Mouse (Mus musculus) liver, embryonic 18 days (tissue): ENCODE results near the gene Ipo4. TPM values are rescaled to one million over a fixed set of nuclear protein-coding genes. Genes with fewer than 3 reads are reported as not detected.

Source experiments
- polyA plus RNA-seq: library from polyadenylated mRNA; depleted of rRNA; stranded (reverse); fragments of >200 nt; gene quantifications from 2 replicates; pipeline ENCODE4 v1.2.3, GENCODE M21; 2012; rRNA removed

The Ipo4 gene
- 21.5 and 30.6 TPM in 2 replicates for polyA plus RNA-seq

GRCm38 (mm10) chr14:55635523-55636007 lies at the start of gene Ipo4:
Ipo4 (minus strand) TSS chr14:55635957.

DNA sequence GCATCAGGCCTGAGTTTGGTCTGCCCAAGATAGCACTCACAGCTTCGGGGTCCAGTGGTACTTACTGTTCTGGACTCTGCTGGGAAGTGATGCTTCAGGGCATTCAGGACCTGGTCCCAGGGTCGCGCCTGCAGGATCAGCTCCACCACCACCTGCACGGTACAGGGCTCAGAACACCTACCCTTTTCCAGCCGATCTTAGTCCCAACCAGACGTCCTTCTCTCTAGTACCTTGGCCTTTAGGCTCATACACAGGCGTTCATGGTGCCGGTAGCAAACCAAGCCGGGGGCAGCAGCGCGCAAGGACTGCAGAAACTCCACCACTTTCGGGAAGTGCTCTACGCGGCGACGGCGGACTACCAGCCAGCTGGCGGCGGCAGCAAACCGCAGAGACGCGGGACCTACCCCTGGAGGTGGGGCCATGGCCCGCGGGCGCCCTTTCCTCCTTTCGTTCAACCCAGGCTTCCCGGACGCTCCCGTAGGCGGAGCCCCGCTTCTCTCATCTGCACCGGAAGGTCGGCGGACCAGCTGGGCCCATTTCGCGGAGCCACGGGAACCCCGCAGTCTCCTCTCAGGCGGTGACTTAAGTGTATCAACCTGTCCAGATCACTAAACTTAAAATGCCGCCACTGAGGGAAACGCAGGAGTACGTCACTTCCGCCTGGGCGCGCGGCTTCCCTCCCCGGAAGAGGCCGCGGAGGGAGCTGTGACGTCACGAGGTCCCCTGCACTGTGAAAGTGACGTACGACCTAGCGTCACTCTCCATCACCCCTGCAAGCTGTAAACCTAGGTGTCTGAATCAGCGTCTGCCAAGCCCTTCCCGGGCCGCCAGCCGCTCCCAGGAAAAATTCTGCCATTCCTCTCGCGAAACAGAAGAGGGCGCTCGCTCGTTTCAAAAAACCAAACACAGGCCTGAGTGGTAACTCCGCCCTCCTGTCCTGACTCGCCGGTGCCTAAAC lies 45.7 kb upstream of the Ipo4 start, which contains the start of gene Tinf2:
Tinf2 (minus strand) TSS at position 661 of the 958 bp plus-strand sequence.

GRCm38 (mm10) chr14:55671833-55672740 lies 36.3 kb upstream of the Ipo4 start, which contains the start of the genes Gmpr2 and Nedd8:
Gmpr2 (plus strand) TSS chr14:55671941.
Nedd8 (minus strand) TSS chr14:55672124.

DNA sequence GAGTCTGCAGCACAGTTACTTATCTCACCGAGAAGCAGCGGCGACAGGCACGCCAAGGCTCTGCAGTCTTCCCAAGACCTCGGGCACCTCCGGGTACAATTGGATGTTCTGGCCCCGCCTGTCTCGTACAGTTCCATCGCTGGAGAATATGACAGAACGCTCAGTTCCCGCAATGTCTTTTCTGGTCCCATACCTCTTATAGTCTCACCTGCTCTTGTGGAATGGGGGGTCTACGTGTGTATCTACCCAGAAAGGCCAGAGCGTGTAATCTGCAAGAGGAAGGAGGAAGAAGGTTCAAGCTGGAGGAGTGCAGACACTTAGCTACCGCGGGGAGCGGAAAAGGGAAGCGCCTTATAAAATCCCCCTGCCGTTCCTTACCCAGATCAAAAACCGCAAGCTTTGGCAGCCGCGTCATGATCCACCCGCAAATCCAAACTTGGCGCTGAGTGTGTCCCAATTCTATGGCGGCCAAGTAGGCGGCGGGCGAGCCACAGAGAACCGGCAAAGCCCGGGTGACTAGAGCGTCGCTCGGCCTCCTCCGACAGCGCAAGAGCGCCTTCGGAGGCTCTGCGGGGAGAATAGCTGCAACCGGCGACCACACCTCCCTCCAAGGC lies 24.3 kb upstream of the Ipo4 start, which contains the start of gene Mdp1:
Mdp1 (minus strand) TSS at position 549 of the 614 bp plus-strand sequence.

GRCm38 (mm10) chr14:55649884-55650283 lies 14.1 kb upstream of the Ipo4 start, which contains the start of gene Tssk4:
Tssk4 (plus strand) TSS chr14:55650184.

DNA sequence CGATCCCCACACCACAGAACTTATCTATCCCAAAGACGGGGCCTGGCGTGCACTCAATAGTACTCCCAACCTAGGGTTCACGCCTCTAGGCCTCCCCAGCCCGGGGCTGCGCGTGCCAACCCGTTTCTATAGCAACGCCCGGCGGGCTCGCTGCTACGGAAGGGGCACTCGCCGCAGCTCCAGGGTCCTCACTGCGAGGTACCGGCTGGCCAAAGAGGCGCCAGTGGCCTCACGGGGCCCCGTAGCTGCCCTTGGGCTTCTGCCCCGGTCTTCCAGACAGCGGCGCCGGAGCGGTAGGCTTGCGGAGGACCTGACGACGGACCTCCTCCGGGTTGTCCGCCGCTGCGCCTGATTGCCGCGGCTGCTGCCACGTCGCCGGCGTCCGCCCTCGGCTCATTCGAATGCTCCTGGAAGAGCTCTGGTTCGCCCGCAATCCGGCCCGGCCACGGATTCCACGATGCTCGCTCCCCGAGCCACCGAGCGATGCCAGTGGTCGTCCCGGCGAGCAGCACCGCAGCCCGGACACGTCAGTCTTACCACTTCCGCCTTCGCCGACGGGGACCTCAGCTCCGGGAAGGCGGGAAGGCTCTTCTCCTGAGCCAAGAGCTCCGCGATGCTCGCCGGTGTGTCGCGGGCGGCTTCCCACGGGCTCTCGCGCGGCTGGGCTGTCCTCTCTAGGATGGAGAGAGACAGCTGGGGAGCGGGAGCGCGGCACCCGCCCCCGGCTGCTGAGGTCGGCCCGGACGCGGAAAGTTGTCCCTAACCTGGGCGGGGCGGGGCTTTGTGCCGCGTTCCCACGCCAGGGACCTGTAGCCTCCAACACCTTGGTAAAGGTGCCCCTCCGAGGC lies 7.5 kb upstream of the Ipo4 start, which contains the start of gene Tm9sf1:
Tm9sf1 (minus strand) TSS at position 747 of the 848 bp plus-strand sequence.

GRCm38 (mm10) chr14:55637795-55638194 lies 2.0 kb upstream of the Ipo4 start, which contains the start of gene Gm49378:
Gm49378 (minus strand) TSS chr14:55637895.

DNA sequence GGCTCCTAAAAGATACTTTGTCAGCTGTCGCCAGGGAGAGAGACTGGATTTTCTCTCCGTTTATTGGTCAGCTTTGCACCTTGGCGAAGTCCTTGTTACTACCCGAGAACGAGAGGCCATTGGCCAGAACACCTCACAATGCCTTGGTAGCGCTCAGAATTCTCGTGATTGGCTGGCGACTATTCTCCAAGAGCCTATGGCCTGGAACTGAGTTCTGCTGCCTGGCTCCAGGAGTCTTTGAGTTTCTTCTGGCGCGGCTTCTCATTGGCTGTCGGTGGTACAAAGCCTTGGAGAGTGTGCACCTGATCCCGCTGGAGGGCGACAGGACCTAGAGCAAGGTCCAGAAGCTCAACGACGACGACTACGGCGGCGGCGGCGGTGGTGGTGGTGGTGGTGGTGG lies 17.9 kb downstream of the Ipo4 start, which contains the start of gene Rec8:
Rec8 (plus strand) TSS at position 216 of the 400 bp plus-strand sequence.

DNA sequence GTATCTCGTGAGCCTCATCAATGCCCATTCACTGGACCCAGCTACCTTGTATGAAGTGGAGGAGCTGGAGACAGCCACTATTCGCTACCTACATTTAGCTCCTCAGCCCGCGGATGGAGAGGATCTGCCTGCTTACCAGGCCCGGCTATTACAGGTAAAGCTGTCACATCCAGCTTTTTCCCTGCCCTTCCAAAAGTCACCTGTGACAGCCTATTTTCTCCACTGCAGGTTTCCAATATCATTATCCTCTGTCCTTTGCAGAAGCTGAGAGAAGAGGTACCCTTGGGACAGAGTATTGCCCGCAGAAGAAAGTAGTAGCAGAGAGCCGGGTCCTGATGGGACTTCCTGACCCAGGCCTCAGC lies 32.5 kb downstream of the Ipo4 start, which contains the start of gene Irf9:
Irf9 (plus strand) TSS at position 301 of the 362 bp plus-strand sequence.

GRCm38 (mm10) chr14:55591331-55591891 lies 44.3 kb downstream of the Ipo4 start, which contains the start of gene Rnf31:
Rnf31 (plus strand) TSS chr14:55591708.

DNA sequence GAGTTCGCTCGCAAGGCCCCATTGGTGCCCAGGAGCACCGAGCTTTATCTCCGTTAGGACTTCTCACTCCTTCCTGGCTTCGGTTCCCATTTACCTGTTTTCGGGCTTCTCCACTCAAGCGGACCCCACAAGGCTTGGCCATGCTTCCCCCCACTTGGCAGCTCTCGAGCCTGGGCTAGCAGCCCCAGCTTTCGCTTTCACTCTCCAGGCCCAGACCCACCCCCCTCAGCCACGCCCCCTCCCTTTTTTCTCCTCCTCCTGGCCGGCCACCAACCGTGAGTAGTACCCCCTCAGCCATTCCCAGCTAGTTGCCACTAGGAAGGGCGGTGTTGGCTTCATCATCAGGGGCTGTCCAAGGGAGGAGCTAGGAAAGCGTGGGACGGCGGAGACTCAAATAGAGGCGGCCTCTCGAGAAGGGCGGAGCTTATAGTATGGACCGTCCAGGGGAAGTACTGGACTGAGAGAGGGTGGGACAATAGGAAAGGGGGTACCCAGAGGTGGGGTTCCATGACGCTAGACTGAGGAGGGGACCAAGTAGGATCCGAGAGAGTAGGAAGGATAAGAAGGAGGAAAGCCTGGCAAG lies 44.9 kb downstream of the Ipo4 start, which contains the start of gene Psme2:
Psme2 (minus strand) TSS at position 366 of the 583 bp plus-strand sequence.

GRCm38 (mm10) chr14:55584702-55585565 lies 50.8 kb downstream of the Ipo4 start, which contains the start of gene Emc9:
Emc9 (minus strand) TSS chr14:55585302.

GRCm38 (mm10) chr14:55577871-55578667 lies 57.7 kb downstream of the Ipo4 start, which contains the start of gene Psme1:
Psme1 (plus strand) TSS chr14:55578123.

Other genes with a start within 250 kb of the Ipo4 start
- 85.7 and 88.1 TPM in 2 replicates for gene Dhrs4, start 157.2 kb downstream of the Ipo4 start, polyA plus RNA-seq
- 0.83 and 1.2 TPM in 2 replicates for gene Carmil3, start 145.3 kb downstream of the Ipo4 start, polyA plus RNA-seq
- under 0.01 and 0.03 TPM in 2 replicates for gene Cpne6, start 125.5 kb downstream of the Ipo4 start, polyA plus RNA-seq
- 0.02 TPM in 1 of 2 replicates, not detected in the other for gene Nrl, start 111.0 kb downstream of the Ipo4 start, polyA plus RNA-seq
- 21.6 and 22.6 TPM in 2 replicates for gene Pck2, start 95.7 kb downstream of the Ipo4 start, polyA plus RNA-seq
- 45.8 and 49.5 TPM in 2 replicates for gene Dcaf11, start 76.0 kb downstream of the Ipo4 start, polyA plus RNA-seq
- 0.93 and 1.3 TPM in 2 replicates for gene A730061H03Rik, start 75.6 kb downstream of the Ipo4 start, polyA plus RNA-seq
- 0.30 and 1.00 TPM in 2 replicates for gene Fitm1, start 60.3 kb downstream of the Ipo4 start, polyA plus RNA-seq
- 89.0 and 93.6 TPM in 2 replicates for gene Psme1, start 57.8 kb downstream of the Ipo4 start, polyA plus RNA-seq
- 14.9 and 16.0 TPM in 2 replicates for gene Emc9, start 50.7 kb downstream of the Ipo4 start, polyA plus RNA-seq
- 87.0 and 89.9 TPM in 2 replicates for gene Psme2, start 44.8 kb downstream of the Ipo4 start, polyA plus RNA-seq
- gene Rnf31, start 44.2 kb downstream of the Ipo4 start, polyA plus RNA-seq: 7.7 and 9.1 TPM in 2 replicates
- gene Irf9, start 32.4 kb downstream of the Ipo4 start, polyA plus RNA-seq: 38.3 and 44.8 TPM in 2 replicates
- 2.3 and 4.0 TPM in 2 replicates for gene Rec8, start 17.9 kb downstream of the Ipo4 start, polyA plus RNA-seq
- 1.5 TPM in 2 replicates for gene Gm49378, start 1.9 kb upstream of the Ipo4 start, polyA plus RNA-seq
- 27.6 and 31.3 TPM in 2 replicates for gene Tm9sf1, start 7.8 kb upstream of the Ipo4 start, polyA plus RNA-seq
- 0.37 and 0.43 TPM in 2 replicates for gene Tssk4, start 14.2 kb upstream of the Ipo4 start, polyA plus RNA-seq
- 12.1 and 12.3 TPM in 2 replicates for gene Mdp1, start 24.6 kb upstream of the Ipo4 start, polyA plus RNA-seq
- 13.9 and 15.5 TPM in 2 replicates for gene Gmpr2, start 36.0 kb upstream of the Ipo4 start, polyA plus RNA-seq
- gene Nedd8, start 36.2 kb upstream of the Ipo4 start, polyA plus RNA-seq: 132 and 150 TPM in 2 replicates
- 10.4 and 12.1 TPM in 2 replicates for gene Tinf2, start 45.9 kb upstream of the Ipo4 start, polyA plus RNA-seq
- 9.0 and 11.1 TPM in 2 replicates for gene Tgm1, start 78.0 kb upstream of the Ipo4 start, polyA plus RNA-seq
- gene Rabggta, start 86.3 kb upstream of the Ipo4 start, polyA plus RNA-seq: 22.7 and 23.3 TPM in 2 replicates
- gene Dhrs1, start 109.7 kb upstream of the Ipo4 start, polyA plus RNA-seq: 48.3 and 54.5 TPM in 2 replicates
- 10.4 and 10.6 TPM in 2 replicates for gene Nop9, start 109.7 kb upstream of the Ipo4 start, polyA plus RNA-seq
- gene Cideb, start 122.5 kb upstream of the Ipo4 start, polyA plus RNA-seq: 155 and 165 TPM in 2 replicates
- gene Ltb4r2, start 125.5 kb upstream of the Ipo4 start, polyA plus RNA-seq: 0.85 and 1.1 TPM in 2 replicates
- gene Ltb4r1, start 130.0 kb upstream of the Ipo4 start, polyA plus RNA-seq: 10.9 and 15.1 TPM in 2 replicates
- 1.8 and 2.3 TPM in 2 replicates for gene Adcy4, start 148.1 kb upstream of the Ipo4 start, polyA plus RNA-seq
- 8.7 and 9.9 TPM in 2 replicates for gene Ripk3, start 152.9 kb upstream of the Ipo4 start, polyA plus RNA-seq
- gene Nfatc4, start 187.2 kb upstream of the Ipo4 start, polyA plus RNA-seq: 0.96 and 1.2 TPM in 2 replicates
- gene Nynrin, start 218.1 kb upstream of the Ipo4 start, polyA plus RNA-seq: 1.2 and 1.3 TPM in 2 replicates
- 0.25 and 0.39 TPM in 2 replicates for gene Cbln3, start 248.4 kb upstream of the Ipo4 start, polyA plus RNA-seq
- gene Khnyn, start 249.0 kb upstream of the Ipo4 start, polyA plus RNA-seq: 12.7 and 14.5 TPM in 2 replicates